Mouse (Mus musculus) adrenal gland, postnatal 4 days (tissue): ENCODE measurements at regions not wholly inside any gene's neighbourhood (a gene's known extent, or its start where the extent isn't known, plus 50 kb on each side); places are given as distances from the start of the nearest gene placed in this dataset.

Experiments used
- DNase-seq, 2 experiments: peaks; one replicate each; pipeline ENCODE4 v3.0.0; 2021 to 2022; ENCODE audit warnings: low spot score in 2 of 2, mixed read lengths in 2 of 2

DNA sequence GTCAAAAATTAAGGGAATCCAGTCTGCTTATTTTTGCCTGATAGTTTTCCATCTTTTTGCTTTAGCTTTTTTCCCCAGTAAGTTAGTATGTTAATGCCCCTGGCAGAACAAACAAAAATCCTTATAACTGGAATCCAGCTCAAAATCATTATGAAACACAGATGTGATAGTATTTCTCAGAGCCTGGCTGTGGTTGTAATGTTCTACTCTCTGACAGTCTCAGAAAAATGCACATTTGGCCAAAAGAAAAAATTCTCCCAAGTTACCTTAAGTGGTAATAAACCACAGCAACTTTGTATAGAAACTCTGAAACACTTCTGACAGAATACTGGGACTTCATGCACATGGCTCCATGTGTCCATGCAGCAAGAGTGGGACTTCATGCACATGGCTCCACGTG is 193.5 kb upstream of the Rnd3 start:
- no peak for DNase-seq

DNA sequence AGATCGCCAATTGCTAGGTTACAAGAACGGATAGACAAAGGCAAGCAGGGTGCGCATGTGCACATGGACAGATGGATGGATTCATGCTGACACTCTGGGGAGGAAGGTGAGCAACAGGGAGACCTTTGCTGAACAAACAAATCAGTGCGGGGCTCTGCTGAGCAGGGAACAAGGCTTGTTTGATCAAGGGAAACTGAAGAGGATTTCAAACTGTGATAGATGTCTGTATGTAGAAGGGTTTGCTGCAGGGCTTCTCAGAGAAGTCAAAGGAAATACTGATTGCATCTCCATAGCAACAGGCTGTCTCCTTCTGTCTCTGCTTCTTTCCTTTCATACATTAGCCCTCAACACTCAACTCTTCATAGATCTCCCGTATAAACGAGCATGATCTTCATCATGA is 185.5 kb upstream of the Rnd3 start:
- DNase-seq = no peak

DNA sequence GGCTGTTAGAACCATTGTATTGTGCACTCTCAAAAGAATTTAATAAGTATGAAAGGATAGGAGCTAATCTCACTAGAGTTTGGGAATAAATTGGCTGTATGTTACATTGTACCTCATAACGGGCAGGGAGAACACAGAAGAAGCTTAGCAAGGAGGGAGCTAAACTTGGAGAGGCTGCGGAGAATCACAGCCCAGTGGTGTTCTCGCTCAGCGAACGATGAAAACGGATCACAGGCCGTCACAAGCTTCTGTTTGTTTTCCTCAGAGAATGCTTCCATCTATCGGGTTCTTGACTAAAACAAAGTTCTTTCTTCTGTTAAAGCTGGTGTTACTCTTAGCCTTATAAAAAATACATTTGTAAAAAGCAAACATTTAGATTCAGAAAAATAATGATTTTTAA is 178.2 kb upstream of the Rnd3 start:
- DNase-seq = no peak

DNA sequence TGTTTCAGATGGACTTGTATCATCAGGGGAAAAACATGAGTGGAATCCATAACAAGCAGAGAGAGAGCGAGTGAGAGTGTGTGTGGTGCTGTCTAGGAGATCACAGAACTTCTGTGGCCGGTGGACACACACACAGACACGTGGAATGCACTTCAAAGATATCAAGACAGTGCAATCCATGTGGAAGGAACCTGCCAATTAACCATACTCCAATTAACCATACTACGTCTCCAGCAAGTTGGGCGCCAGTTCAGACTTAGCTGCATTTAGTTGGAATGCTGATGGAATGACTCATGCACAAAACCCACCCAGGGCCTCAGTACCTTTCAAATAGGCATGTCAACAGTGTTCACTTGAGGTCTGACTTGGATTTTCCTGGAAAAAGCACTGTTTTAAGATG is 172.8 kb upstream of the Rnd3 start:
- no peak for DNase-seq

DNA sequence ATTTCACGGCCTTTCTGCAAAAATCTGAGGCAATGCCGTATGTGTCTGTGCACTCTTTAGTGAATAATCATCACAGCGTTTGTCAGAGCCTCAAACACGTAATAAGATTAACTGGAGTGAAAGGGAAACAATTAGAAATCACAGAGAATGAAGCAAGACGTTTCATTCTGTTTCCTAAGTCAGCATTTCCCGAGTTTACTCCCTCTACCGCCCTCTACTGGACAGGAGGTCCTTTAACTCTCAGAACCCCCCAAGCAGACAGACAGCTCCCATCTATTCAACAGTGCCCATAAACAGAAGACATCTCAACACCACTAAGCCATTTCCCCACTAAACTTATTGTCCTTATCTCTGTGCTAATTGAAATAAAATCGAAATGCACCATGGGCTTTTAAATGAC is 167.5 kb upstream of the Rnd3 start:
- no peak for DNase-seq

DNA sequence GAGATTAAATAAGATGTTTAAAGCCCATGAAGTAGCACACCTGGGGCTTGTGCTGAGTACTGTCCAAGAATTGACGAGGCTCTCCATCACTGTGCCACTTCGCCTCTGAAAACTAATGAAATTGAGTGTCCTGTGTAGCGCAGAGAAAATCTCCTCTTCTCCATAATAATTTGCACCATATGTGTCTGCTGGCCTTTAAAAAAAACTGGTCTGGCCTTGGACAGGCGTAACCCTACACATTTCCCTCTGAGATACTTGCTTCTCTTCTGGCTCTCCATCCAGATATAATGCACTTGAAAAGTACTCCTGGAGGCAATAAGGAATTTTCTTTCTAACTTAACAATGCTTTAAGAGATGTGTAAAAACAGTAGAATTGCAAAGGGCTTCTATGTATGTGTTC is 164.5 kb upstream of the Rnd3 start:
- no peak for DNase-seq

DNA sequence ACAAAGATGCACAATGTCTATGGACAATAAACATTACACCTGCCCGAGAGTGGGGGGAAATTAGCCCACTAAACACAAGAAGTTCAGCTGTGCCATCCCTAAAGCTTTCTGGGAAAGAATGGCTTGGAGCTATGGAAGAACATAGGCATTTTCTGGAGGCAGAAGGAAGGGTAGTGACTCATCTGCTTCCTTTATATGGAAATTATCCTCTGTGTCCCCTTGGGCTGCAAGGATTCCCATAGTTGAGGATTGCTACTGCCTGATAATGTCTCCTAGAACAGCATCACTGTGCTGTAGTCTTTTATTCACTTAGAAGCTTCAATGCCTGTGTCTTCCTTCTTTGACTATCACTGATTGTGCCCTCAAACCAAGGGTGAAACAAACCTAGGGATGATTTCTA is 157.3 kb upstream of the Rnd3 start:
- no peak for DNase-seq

DNA sequence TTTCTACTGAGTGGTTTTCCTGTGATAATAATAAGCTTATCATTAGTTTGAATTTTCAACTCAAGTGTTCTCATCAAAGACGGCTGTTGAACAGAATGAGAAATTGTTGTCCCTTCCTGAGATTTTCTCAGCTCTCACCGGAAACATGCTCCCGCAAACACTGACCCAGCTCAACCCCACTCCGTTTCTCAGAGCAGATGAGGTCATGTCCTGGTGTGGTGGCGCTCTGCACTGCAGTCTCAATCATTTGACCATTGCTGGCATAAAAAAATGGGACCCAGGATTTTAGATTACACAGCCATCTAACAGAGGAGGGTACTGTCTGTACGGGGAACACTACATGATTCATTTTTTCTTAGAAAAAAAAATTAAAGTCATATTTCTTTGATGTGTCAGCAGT is 156.5 kb upstream of the Rnd3 start:
- DNase-seq = peak in 1 of 2 experiments; percentile 17

DNA sequence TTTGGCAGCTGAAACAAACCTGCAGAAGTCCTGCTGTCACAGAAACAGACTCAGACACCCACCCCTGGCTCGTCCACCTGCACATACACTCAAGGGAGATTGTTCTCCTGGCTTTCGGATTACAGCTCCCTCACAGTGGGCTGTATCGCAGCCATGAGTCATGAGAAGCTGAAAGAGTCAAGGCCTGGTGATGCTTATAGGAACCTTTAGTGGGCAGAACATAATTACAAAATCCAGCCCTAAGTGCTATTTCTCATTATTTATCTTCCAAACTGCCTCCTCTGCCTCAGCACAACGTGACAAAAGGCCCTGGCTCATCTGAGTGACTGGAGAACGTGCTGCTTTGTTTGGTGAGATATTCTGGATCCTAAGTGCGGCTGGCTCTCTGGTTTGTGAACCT is 155.8 kb upstream of the Rnd3 start:
- DNase-seq = no peak

DNA sequence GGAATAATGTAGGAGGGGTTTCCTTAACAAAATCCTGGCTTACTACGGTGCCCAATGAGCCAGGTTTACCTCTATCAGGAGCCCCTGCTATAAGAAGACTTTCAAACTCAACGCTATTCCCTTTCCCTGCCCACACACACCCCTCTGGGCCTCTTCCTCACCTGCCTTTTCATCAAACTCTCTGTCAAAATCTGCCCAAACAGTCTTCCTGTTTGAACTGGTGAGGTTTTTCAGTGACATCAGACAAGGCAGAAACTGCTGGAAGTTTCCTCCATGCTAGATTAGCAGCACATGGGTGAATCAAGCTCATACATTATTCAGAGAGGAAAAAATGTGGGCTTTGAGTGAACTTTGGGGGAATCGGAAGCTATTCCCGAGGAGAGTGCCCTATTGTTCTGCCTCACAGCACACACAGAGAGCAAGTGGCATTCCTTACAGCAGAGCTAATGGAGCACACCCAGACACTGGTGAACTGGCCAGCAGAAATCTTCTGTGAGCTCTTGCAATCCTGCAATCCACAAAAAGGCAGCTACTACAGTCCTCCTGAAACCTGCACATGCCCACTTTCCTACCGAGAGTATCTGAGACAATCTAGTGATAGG is 141.8 kb upstream of the Rnd3 start:
- no peak for DNase-seq

DNA sequence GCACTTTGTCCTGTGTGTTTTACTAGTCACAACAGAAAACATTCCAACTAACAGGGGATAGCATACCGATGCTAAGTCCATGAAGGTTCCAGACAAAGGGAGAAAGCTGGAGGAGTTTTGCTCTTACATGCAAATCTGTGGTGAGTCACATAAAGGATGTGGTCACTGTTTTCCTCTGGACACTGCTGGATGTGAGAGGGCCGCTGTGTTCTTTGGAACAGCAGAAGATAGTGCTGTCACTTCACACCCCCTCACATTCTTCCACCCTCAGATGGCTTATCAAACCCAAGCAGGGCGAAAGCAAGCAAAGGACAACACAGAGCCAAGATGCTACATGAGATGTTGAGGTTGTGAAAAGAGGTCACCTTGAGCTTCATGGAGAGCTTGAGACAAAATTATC is 139.8 kb upstream of the Rnd3 start:
- no peak for DNase-seq

DNA sequence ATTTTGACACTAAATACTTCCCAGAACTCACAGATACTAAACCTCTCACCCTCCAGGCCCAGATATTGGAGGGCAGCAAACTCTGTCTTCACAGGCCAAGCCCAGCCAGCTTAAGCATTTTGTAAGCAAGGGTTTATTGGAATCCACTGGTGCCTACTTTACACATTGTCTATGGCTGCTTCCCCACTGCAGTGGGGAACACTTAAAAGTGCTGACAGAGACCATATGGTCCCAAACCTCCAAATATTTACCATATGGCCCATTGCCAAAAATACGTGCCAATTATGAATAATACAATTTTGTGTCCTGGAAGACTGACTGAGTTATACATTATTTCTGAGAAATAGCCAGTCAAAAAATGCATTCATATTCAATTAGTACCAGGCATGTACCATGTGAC is 136.7 kb upstream of the Rnd3 start:
- DNase-seq = no peak

DNA sequence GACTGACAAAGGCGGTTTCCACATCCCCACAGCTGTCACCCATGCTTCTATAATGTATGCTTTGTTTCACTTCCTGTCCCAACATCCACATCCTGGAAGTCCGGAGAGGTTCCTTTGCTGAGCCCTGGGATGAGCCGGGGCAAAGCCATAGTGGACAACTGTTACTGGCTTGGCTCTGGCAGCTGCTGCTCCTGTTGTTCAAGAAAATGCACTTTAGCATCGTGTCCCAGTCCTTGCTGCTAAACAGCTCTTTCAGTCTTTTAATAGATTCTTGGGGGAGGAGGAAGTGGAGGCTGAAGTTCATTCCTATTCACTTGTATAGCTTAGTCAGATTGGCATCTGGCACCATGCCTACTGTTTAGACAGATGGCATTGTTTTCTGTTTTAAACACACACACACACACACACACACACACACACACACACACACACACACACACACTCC is 135.9 kb upstream of the Rnd3 start:
- no peak for DNase-seq

DNA sequence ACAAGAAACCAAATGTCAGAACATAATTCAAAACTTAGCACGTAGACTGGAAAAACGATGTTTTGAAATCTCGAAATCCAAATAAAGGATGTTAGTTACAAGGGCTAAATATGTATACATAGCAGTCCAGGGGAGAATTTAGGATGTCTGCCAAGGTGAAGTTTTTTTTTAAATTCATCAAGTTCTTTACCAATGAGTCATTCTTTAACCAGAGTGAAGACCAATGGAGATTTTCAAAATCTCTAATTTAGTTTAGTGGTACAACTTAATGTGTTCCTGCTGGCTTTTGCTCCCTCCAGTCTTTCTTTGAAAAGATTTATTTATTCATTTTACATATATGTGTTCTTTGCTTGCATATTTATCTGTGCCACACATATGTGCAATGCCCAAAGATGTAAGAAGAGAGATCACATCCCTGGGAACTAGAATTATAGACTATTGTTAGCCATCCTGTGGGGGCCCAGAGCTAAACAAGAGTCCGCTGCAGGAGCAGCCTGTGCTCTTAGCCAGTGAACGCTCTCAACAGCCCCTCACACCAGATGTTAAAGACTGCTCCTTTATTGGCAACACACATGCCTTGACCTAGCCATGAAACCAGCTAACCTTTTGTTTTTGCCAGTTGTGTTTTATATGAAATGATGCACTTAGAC is 130.6 kb upstream of the Rnd3 start:
- no peak for DNase-seq

DNA sequence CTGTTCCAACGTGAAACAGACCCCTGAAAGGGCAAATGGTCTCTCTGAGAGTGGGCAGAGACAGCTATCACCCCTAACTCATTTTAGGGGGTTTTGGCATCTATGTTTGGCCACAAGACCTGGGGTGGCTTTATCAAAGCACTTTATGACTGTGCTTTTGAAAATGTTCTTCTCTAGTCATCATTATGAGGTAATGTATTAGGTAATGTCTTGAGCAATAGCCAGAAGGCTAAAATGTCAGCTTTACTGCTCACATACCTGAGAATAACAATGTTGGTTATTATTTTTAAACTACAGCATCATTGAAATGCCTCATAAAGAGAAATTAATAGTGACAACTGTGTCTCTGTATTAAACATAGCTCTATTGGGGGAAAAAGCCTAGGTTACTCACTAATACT is 129.9 kb upstream of the Rnd3 start:
- DNase-seq = no peak

DNA sequence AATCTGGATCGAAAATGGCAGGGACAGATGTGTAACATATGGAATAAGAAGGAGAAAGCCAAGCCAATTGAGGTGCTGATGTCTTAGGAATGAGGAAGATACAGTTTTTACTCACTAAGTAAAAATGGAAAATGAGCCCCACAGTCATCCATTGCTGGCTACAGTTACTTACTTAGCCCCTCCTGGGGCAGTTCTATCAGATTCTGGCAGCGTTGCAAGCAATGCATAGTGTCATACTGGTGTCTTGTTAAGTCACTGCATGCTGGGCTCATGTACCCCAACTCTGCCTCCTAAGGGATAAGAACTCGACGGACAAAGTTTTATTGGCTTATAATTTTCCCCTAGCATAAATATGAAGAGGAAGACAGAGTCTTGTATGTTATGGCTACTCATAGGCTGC is 129.4 kb upstream of the Rnd3 start:
- DNase-seq = no peak

DNA sequence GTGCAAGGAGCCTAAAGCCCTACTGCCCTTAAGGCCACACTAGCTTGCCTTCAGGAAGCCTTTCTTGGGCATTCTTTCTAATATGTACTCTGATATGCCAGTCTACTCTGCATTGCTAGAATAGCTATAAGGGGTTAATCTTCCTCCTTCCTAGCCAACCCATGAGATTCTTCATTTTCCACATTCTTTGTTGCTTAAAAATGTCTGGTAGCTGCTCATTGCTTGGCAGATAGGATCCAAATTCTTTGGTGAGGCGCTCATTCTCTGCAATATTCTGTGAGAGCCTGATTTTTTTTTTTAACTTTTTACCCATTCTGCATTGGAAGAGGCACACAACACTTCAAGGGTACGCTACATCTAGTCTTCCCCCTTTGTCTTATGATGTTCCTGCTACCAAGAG is 127.7 kb upstream of the Rnd3 start:
- DNase-seq = no peak

DNA sequence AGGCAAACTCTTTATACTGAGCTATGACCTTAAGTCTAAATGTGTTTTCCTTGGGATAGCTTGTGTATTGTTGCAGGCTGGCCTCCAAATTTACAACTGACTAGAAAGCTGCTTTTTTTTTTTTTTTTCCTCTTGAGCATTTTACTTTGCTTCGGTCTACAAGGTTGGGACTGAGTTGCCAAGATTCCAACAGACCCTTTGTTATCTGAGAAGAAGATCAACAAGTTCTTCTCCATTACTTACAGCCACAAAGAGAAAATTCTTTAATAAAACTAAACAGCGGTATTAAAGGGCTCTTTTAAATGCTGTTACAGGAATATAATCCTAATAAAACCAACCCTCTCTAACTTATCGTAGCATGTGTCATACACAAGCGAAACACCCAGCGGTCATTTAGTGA is 124.4 kb upstream of the Rnd3 start:
- no peak for DNase-seq

DNA sequence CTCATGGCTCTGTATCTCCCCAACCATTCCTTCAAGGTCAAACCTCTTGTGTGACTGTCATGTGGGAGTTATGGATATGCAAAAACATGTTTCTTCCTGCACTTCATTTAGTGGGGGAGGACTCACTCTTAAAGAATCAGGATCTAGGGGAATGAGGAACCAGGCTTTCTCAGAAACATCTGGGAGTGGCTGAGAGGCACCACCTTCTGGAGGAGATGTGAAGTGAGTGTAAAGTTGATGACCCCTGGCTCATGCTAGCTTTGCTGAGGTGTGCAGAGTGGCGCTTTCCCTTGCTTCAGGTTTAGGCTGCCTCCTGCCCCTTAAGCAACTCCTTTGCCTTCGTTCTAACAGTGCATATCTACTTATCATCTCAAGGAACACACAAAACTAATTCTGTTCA is 119.6 kb upstream of the Rnd3 start:
- no peak for DNase-seq

DNA sequence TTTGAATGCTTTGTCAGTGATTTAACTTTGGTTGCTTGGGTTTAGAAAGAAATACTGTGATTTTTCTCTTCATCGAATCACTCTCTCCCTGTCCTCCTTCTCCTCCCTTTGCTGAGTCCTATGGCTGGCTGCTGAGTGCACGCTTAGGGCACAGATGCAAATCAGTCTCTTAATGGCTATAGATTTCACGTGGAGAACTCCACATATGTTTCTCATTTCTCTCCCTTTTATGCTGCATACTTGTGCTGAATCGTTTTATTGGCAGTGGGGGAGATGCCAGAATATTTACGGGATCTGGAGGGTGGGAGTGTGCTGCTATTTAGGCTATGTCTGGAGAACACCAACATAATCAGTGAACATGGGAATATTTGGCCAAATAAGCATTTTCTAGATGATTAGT is 118.8 kb upstream of the Rnd3 start:
- DNase-seq = no peak

DNA sequence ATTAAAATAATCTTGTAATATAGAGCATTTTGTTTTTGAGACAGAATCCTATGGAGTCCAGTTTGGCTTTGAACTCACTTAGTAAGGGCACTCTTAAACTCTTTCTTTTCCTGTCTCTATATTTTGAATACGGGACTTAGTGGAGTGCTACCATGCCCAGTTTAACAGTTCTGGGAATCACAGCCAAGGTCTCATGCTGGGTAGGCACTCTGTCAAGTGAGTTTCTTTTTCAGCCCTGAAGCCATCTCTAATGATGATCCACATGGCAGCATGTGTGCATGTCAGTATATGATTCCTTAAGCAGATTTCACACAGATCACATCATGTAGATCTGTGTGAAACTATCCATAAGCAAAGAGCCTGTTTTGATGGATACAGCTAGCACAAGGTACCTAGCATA is 113.6 kb upstream of the Rnd3 start:
- no peak for DNase-seq

DNA sequence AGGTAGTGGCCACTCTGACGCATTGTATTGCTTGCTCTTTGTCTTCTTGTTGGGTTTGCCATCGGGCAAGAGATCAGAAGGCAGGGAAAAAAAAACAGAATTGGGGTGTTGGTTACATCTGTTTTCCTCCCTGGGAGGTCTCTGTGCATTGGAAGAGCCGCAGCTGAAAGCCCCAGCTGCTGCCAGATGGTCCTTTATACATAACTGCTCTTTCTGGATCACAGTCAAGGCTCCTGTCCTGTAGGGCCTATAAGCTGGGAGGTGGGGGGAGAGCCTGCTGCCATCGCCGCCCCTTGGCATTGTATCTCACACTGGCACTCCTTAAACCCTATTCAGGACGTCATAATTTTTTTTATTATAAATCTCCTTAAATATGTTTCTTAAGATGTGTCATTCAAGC is 101.9 kb upstream of the Rnd3 start:
- no peak for DNase-seq

DNA sequence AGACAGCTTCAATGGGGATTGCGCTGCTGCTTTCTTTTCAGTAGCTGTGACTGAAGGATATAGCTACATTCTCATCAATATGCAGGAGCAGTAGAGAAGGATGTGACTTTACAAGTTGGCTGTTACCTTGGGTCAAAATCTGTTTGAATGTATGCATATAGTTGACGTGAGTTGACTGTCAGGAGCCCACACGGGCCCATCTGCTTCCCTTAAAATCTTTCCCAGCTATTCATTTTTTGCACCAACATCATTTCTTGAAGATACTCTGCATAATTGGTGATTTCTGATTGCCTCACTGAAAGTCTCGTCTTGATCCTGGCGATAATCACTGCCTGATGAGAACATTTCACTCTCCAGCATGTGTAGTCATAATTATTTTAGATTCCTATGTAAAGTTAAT is 92.7 kb upstream of the Rnd3 start:
- DNase-seq = no peak

DNA sequence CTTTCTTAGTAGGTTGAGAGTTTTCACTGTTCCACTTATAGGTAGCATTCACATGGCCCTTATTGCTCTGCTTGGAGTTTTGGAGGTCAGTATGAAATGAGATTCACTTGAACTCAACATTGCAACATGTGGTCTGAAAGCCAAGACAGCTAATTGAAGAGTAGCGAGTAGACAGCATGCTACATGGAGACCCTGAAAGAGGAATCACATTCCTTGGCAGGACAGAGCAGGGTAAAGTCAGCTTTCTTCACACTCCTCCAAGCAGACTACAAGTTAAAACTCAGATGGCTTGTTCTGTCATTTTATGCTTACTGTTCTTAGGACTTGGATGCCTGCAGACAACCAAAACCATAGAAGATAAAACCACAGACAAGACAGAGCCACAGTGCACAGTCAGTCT is 91.1 kb upstream of the Rnd3 start:
- no peak for DNase-seq
